Mouse (Mus musculus) midbrain, embryonic 13.5 days (tissue): Measurements from ENCODE around the gene Il12rb1. TPM values are rescaled to one million over a fixed set of nuclear protein-coding genes. Genes with fewer than 3 reads are reported as not detected.

Source experiments
- ATAC-seq: fragments of 200-750 bp; cut with Nextera tagmentation; 2 replicates; pipeline ENCODE4 v1.8.0; 2017; ENCODE audit warnings: mild to moderate bottlenecking, moderate TSS enrichment, moderate library complexity
- H3K27ac ChIP-seq: fragments of 300-500 bp; sonication (generic); 2 replicates; pipeline ENCODE4 v1.5.1; 2015; ENCODE audit warnings: inconsistent platforms, mild to moderate bottlenecking, moderate library complexity
- H3K27me3 ChIP-seq: fragments of 300-500 bp; sonication (generic); 2 replicates; pipeline ENCODE4 v1.6.1; 2015; ENCODE audit warnings: mild to moderate bottlenecking, inconsistent platforms
- H3K36me3 ChIP-seq: fragments of 300-500 bp; sonication (generic); 2 replicates; pipeline ENCODE4 v1.6.1; 2015; ENCODE audit warnings: mild to moderate bottlenecking, inconsistent platforms
- H3K4me1 ChIP-seq: fragments of 300-500 bp; sonication (generic); replicated peaks from 2 replicates; pipeline ENCODE4 v1.6.1; 2015; ENCODE audit warnings: inconsistent platforms
- H3K4me2 ChIP-seq: fragments of 300-500 bp; sonication (generic); replicated peaks from 2 replicates; pipeline ENCODE4 v1.6.1; 2015; ENCODE audit warnings: moderate library complexity, mild to moderate bottlenecking, inconsistent platforms
- H3K4me3 ChIP-seq: fragments of 300-500 bp; sonication (generic); replicated peaks from 2 replicates; pipeline ENCODE4 v1.5.1; 2015; ENCODE audit warnings: mild to moderate bottlenecking, inconsistent platforms
- H3K9ac ChIP-seq: fragments of 300-500 bp; sonication (generic); replicated peaks from 2 replicates; pipeline ENCODE4 v1.6.1; 2015; ENCODE audit warnings: mild to moderate bottlenecking, inconsistent platforms
- H3K9me3 ChIP-seq: fragments of 300-500 bp; sonication (generic); 2 replicates; pipeline ENCODE4 v1.6.1; 2016; ENCODE audit warnings: mild to moderate bottlenecking, inconsistent platforms
- WGBS: fragments of 180-500 bp; shearing (Covaris S2); methylation state at CpG from one replicate; pipeline ENCODE4 v1.1.7; 2015; 5-methylcytosine and 5-hydroxymethylcytosine counted together
- polyA plus RNA-seq: library from polyadenylated mRNA; unstranded; fragments of >200 nt; fragmentation: Nextera tagmentation; extraction: Ambion mirVana; gene quantifications from 2 replicates; pipeline ENCODE4 v1.2.1, GENCODE M21; 2015

Gene Il12rb1
- not detected in 2 replicates for polyA plus RNA-seq

DNA sequence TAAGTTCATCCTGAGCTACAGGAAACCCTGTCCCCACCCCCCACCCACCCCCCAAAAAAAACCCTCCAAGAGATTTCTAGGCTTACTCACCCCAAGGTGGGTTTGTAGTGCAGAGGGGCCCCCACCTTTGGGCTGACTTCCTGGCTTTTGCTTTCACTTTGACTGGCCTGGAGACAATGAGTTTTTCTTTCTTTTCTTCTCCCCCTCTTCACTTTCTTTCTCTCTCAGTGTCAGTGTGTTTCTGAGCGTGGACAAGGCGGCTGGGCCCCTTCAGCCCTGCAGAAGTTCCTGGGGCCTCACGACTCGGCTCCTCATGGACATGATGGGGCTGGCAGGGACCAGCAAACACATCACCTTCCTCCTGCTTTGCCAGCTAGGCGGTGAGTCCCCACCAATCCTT is at the start of gene Il12rb1:
Gene Il12rb1 (plus strand): TSS at position 211 of the 400 bp plus-strand sequence.
- ATAC-seq, result no peak
- H3K4me3 ChIP-seq, result no peak within 1 kb of the TSS
- peaks cover 14% of the 10 kb centered on the region for H3K4me1 ChIP-seq
- peaks cover 41% of the 10 kb centered on the region for H3K27me3 ChIP-seq
- no peak within 1 kb of the TSS for H3K9ac ChIP-seq
- no peak within 1 kb of the TSS for H3K27ac ChIP-seq
- H3K4me2 ChIP-seq, result no peak within 1 kb of the TSS
- WGBS, result 59% methylated on average over 5 of the region's 5 CpGs
- no peaks in the 10 kb centered on the region for H3K9me3 ChIP-seq
- H3K36me3 ChIP-seq, result no peaks in the 10 kb centered on the region

DNA sequence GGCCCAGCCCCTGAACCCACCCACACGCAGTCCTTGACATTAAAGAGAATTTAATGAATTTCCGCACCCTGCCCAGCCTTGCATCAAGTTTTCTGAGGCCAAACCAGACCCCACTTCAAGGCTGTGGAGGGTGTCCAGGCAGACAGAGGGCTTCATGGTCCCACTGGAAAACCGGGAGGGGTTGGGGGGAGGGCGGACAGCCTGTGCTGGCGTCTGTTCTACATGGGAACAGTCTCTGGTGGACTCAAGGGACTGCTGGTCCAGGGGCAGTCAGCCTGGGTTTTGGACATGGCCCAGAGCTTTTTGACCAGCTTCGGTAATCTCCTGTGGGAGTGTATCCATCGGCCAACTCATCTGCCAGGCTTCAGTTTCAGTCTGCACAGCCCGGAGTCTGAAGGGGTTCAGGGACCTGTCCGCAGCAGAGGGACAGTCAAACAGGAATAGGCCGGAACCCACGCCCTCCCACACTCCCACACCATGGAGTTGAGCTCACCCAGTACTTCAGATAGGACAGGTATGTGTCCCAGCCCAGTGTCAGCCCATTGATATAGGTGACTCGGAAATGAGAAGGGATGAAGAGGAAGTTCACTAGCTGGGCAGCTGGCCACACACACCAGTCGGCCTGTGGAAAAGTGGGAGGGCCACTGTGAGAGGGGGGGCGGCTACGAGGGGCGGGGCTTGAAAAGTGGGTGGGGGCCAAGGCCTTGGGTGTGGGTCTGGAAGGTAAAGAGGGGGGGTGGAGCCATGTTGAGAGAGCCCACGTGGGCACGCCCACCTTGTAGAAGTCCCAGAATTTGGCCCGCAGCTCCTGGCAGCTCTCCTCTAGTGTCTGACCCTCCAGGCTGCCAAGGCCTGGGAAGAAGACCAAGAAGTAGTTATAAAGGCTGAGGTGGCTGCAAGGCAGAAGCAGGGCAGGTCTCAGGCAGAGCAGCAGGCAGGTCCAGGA is 49.4 kb upstream of the Il12rb1 start:
- WGBS, result 73% methylated on average over 19 of the region's 19 CpGs
- Histone ChIP-seq H3K9me3 (no peaks in the 10 kb centered on the region), H3K27ac (no peak overlapping the region; the same call in 1 of the 2 replicates), H3K27me3 (no peaks in the 10 kb centered on the region), H3K4me1 (peaks cover 53% of the 10 kb centered on the region), H3K36me3 (peaks cover 32% of the 10 kb centered on the region), H3K9ac (0 out of 2 replicates have a peak overlapping the region, but pooled peaks have one; percentile 28), H3K4me2 (peak overlapping the region; percentile 99), H3K4me3 (no peak overlapping the region)
- no peak for ATAC-seq

- ATAC-seq, result no peak
- H3K36me3 ChIP-seq, result peaks cover 35% of the 10 kb centered on the region
- no peaks in the 10 kb centered on the region for H3K27me3 ChIP-seq
- H3K4me2 ChIP-seq, result peak overlapping the region; percentile 99
- H3K4me3 ChIP-seq, result peak overlapping the region; percentile 73
- H3K27ac ChIP-seq, result peak overlapping the region; percentile 80
- WGBS, result 1% methylated on average over 22 of the region's 22 CpGs
- H3K9me3 ChIP-seq, result no peaks in the 10 kb centered on the region
- peaks cover 48% of the 10 kb centered on the region for H3K4me1 ChIP-seq
- peak overlapping the region; percentile 88 for H3K9ac ChIP-seq
These were observed 47.9 kb upstream of the Il12rb1 start for GRCm38 (mm10) chr8:70760350-70760749.

- H3K36me3 ChIP-seq, result peaks cover 35% of the 10 kb centered on the region
- peak within 1 kb of the TSS; percentile 99 for H3K4me2 ChIP-seq
- H3K9me3 ChIP-seq, result no peaks in the 10 kb centered on the region
- peak within 1 kb of the TSS; percentile 73 for H3K4me3 ChIP-seq
- H3K4me1 ChIP-seq, result peaks cover 45% of the 10 kb centered on the region
- ATAC-seq, result peak; percentile 96
- H3K27me3 ChIP-seq, result peaks cover 3% of the 10 kb centered on the region; the same call in 1 of the 2 replicates
- peak within 1 kb of the TSS; percentile 80 for H3K27ac ChIP-seq
- WGBS, result under 1% methylated on average over 55 of the region's 55 CpGs
- H3K9ac ChIP-seq, result peak within 1 kb of the TSS; percentile 88
These were observed 47.4 kb upstream of the Il12rb1 start, which contains the start of gene Mpv17l2 for GRCm38 (mm10) chr8:70760775-70761406. Gene Mpv17l2, minus strand, starts transcription at chr8:70760946.

DNA sequence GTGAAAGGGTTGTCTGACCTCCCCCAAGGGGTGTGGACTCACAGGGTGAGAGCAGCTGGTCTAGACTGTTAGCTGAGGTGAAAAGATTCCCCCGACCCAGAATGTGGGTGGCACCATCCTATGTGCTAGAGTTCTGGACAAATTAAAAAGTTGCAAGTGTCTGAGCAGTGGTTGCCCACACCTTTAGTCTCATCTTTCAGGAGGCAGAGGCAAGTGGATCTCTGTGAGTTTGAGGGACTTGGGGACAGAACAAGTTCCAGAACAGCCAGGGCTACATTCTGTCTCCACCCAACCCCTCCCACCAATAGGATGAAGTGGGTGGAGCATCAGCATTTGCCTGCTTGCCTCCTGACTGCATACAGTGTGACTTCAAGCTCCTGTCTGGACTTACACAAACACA is 46.1 kb upstream of the Il12rb1 start:
- Histone ChIP-seq H3K9me3 (no peaks in the 10 kb centered on the region), H3K4me3 (no peak overlapping the region), H3K27me3 (peaks cover 13% of the 10 kb centered on the region), H3K4me1 (peaks cover 48% of the 10 kb centered on the region), H3K27ac (no peak overlapping the region), H3K36me3 (peaks cover 23% of the 10 kb centered on the region), H3K9ac (no peak overlapping the region), H3K4me2 (no peak overlapping the region)
- 77% methylated on average over 1 of the region's 1 CpGs for WGBS
- ATAC-seq, result no peak

- no peak overlapping the region for H3K4me2 ChIP-seq
- H3K27me3 ChIP-seq, result peaks cover 21% of the 10 kb centered on the region
- WGBS, result 1% methylated on average over 3 of the region's 3 CpGs
- no peak for ATAC-seq
- peaks cover 43% of the 10 kb centered on the region for H3K4me1 ChIP-seq
- H3K9me3 ChIP-seq, result no peaks in the 10 kb centered on the region
- peaks cover 21% of the 10 kb centered on the region for H3K36me3 ChIP-seq
- no peak overlapping the region for H3K9ac ChIP-seq
- no peak overlapping the region for H3K4me3 ChIP-seq
- no peak overlapping the region for H3K27ac ChIP-seq
These were observed 44.9 kb upstream of the Il12rb1 start for GRCm38 (mm10) chr8:70763354-70763753.

DNA sequence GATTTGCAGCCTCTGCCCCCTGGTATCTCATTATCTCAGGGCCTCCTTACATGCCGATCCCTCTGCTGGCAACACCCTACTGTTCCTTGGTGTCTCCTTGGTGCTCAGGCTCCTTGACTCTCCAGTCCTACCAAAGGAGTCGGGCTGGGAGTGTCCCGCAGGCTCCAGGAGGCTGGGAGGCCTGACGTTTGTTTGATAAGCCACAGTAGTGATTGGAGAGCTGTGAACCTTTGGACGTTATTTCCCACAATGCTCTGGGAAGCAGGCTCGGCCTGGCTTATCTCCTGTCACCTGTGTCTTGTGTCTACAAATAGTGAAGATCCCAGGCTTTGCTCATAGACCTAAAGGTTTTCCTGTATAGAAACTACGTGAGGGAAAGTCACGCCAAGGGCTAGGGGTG is 44.2 kb upstream of the Il12rb1 start:
- peaks cover 21% of the 10 kb centered on the region for H3K27me3 ChIP-seq
- H3K27ac ChIP-seq, result no peak overlapping the region
- H3K4me3 ChIP-seq, result no peak overlapping the region
- H3K9me3 ChIP-seq, result no peaks in the 10 kb centered on the region
- peaks cover 36% of the 10 kb centered on the region for H3K4me1 ChIP-seq
- H3K36me3 ChIP-seq, result peaks cover 22% of the 10 kb centered on the region
- 88% methylated on average over 8 of the region's 8 CpGs for WGBS
- H3K4me2 ChIP-seq, result no peak overlapping the region
- H3K9ac ChIP-seq, result no peak overlapping the region
- ATAC-seq, result no peak

- H3K4me2 ChIP-seq, result no peak overlapping the region
- H3K9ac ChIP-seq, result no peak overlapping the region
- WGBS, result 94% methylated on average over 13 of the region's 13 CpGs
- H3K27me3 ChIP-seq, result peaks cover 21% of the 10 kb centered on the region
- H3K36me3 ChIP-seq, result peaks cover 24% of the 10 kb centered on the region
- H3K4me1 ChIP-seq, result peaks cover 33% of the 10 kb centered on the region
- no peaks in the 10 kb centered on the region for H3K9me3 ChIP-seq
- H3K27ac ChIP-seq, result no peak overlapping the region
- ATAC-seq, result no peak
- no peak overlapping the region for H3K4me3 ChIP-seq
These were observed 43.6 kb upstream of the Il12rb1 start for GRCm38 (mm10) chr8:70764676-70765075.

DNA sequence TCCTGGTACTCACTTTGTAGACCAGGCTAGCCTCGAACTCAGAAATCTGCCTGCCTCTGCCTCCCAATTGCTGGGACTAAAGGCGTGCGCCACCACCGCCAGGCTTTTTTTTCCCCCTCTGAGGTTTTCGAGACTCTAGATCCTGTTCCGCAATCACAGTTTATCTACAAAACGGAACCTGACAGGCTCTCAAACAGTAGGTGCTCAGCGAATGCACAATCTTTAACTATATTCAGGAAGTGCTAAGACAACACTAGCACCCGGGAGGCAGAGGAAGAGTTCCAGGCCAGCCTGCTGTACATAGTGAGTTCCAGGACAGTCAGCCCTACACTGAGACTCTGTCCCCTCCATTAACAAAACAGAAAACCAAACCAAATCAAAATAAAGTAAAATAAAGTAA is 42.9 kb upstream of the Il12rb1 start:
- Histone ChIP-seq H3K9me3 (no peaks in the 10 kb centered on the region), H3K27me3 (peaks cover 21% of the 10 kb centered on the region), H3K36me3 (peaks cover 31% of the 10 kb centered on the region), H3K27ac (no peak overlapping the region), H3K4me1 (peaks cover 26% of the 10 kb centered on the region), H3K9ac (peak overlapping the region; percentile 60; the same call in 1 of the 2 replicates), H3K4me3 (no peak overlapping the region; the same call in 1 of the 2 replicates), H3K4me2 (peak overlapping the region; percentile 54; the same call in 1 of the 2 replicates)
- 79% methylated on average over 9 of the region's 9 CpGs for WGBS
- no peak for ATAC-seq

DNA sequence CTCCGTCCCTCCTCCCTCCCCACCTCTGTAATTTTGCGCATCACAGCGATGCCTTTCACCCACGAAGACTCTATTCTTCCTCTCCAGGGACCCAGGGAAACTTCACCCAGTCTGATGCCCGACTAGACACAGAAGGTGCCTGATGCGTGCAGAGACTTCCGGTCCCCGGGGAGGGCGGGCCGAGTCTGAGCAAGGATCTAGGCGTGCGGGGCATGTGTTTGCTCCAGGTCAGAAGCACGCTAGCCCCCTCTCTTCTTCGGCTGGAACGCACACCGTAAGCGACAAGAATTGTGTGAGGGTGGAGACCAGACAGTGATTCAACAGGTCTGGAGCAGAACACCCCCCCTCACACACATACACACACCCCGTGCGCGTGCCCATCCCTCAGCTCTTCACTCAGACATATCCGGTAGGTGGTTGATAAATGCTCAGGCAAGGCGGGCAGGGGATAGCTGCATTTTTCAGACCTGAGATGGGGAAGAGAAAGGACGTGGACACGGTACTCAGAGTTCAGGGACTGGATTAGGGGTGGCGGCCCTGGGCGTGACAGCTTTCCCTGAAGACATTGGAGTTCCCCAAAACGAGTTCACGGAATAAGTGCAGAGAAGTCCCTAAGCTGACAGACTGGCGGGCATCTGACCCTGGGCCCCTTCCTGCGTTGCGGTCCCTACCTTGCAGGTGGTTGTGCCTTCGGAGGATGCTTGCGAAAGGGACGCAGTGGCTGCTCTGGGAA is 42.2 kb upstream of the Il12rb1 start:
- Histone ChIP-seq H3K9me3 (no peaks in the 10 kb centered on the region), H3K4me1 (peaks cover 24% of the 10 kb centered on the region), H3K27me3 (peaks cover 21% of the 10 kb centered on the region), H3K4me3 (peak overlapping the region; percentile 27), H3K36me3 (peaks cover 37% of the 10 kb centered on the region), H3K27ac (no peak overlapping the region), H3K4me2 (peak overlapping the region; percentile 54), H3K9ac (peak overlapping the region; percentile 60)
- ATAC-seq, result no peak
- WGBS, result 3% methylated on average over 34 of the region's 34 CpGs

GRCm38 (mm10) chr8:70766571-70767440 is 41.4 kb upstream of the Il12rb1 start:
- Histone ChIP-seq H3K9me3 (no peaks in the 10 kb centered on the region), H3K27ac (no peak overlapping the region), H3K36me3 (peaks cover 45% of the 10 kb centered on the region), H3K4me1 (peaks cover 18% of the 10 kb centered on the region), H3K4me3 (peak overlapping the region; percentile 27), H3K4me2 (peak overlapping the region; percentile 54), H3K27me3 (peaks cover 21% of the 10 kb centered on the region), H3K9ac (peak overlapping the region; percentile 60)
- ATAC-seq, result no peak
- 10% methylated on average over 21 of the region's 21 CpGs for WGBS
